Mouse (Mus musculus): ENCODE results near the gene Ube2d3. TPM values are rescaled to one million over a fixed set of nuclear protein-coding genes. Genes with fewer than 3 reads are reported as not detected.

The Ube2d3 gene
- polyA plus RNA-seq (2012; rRNA removed) = 174 and 242 TPM in 2 replicates

GRCm38 (mm10) chr3:135437758-135438495 is at the start of gene Ube2d3:
TSS of gene Ube2d3 (plus strand) at chr3:135438149.
- H3K27ac ChIP-seq (ENCODE audit: insufficient read depth, low read length) = peak within 1 kb of the TSS; percentile 99
- H3K4me1 ChIP-seq (ENCODE audit: control insufficient read depth, insufficient read depth, insufficient read length) = no peaks in the 10 kb centered on the region; the same call in 1 of the 2 replicates
- peaks cover 4% of the 10 kb centered on the region; the same call in 1 of the 2 replicates for H3K36me3 ChIP-seq (ENCODE audit: control insufficient read depth, insufficient read depth, low read length)
- TF ChIP-seq CTCF (IDR thresholded peaks at IDR 0.05; ENCODE audit: extremely low read depth, insufficient read depth, insufficient read length, insufficient replicate concordance) (no peak), POLR2A (IDR thresholded peaks at IDR 0.05; ENCODE audit: low read depth, low read length) (peak; percentile 21; the same call in 1 of the 2 replicates)
- DNase-seq (ENCODE audit: low read depth in 1 of 2, low spot score in 2 of 2) = peak; percentile 99
- H3K4me3 ChIP-seq (ENCODE audit: extremely low read depth, insufficient read depth, insufficient read length) = peak within 1 kb of the TSS; percentile 99
- under 1% methylated on average over 56 of the region's 56 CpGs for WGBS
- no peaks in the 10 kb centered on the region for H3K27me3 ChIP-seq (ENCODE audit: control insufficient read depth, insufficient read depth, low read length)

GRCm38 (mm10) chr3:135393186-135393585 is 44.8 kb upstream of the Ube2d3 start:
- Histone ChIP-seq H3K4me1 (ENCODE audit: control insufficient read depth, insufficient read depth, insufficient read length) (no peaks in the 10 kb centered on the region), H3K27ac (ENCODE audit: insufficient read depth, low read length) (no peak overlapping the region), H3K4me3 (ENCODE audit: extremely low read depth, insufficient read depth, insufficient read length) (no peak overlapping the region), H3K36me3 (ENCODE audit: control insufficient read depth, insufficient read depth, low read length) (no peaks in the 10 kb centered on the region), H3K27me3 (ENCODE audit: control insufficient read depth, insufficient read depth, low read length) (no peaks in the 10 kb centered on the region)
- no peak for DNase-seq (ENCODE audit: low read depth in 1 of 2, low spot score in 2 of 2)
- WGBS = 73% methylated on average over 6 of the region's 6 CpGs
- TF ChIP-seq POLR2A (IDR thresholded peaks at IDR 0.05; ENCODE audit: low read depth, low read length) (no peak), CTCF (IDR thresholded peaks at IDR 0.05; ENCODE audit: extremely low read depth, insufficient read depth, insufficient read length, insufficient replicate concordance) (no peak)

DNA sequence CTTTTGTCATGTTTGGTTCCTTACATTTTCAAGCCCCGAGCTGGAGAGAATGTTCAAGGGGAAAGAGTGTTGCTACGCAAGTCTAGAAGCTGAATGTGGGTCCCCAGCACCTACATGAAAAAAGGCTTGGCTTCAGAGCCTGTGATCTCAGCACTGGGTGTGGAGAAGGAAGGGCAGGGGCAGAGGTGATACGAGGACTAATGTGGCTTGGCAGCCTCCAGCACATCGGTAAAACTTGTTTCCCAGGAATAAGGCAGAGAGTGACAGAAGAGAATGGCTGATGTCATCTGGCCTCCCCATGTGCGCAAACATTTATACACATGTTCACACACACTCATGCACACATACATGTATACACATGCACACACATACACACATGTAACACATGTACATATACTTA is 42.9 kb upstream of the Ube2d3 start:
- TF ChIP-seq POLR2A (IDR thresholded peaks at IDR 0.05; ENCODE audit: low read depth, low read length) (no peak), CTCF (IDR thresholded peaks at IDR 0.05; ENCODE audit: extremely low read depth, insufficient read depth, insufficient read length, insufficient replicate concordance) (no peak)
- no peaks in the 10 kb centered on the region for H3K27me3 ChIP-seq (ENCODE audit: control insufficient read depth, insufficient read depth, low read length)
- H3K4me1 ChIP-seq (ENCODE audit: control insufficient read depth, insufficient read depth, insufficient read length) = no peaks in the 10 kb centered on the region
- no peak overlapping the region for H3K27ac ChIP-seq (ENCODE audit: insufficient read depth, low read length)
- no peak overlapping the region for H3K4me3 ChIP-seq (ENCODE audit: extremely low read depth, insufficient read depth, insufficient read length)
- no peaks in the 10 kb centered on the region for H3K36me3 ChIP-seq (ENCODE audit: control insufficient read depth, insufficient read depth, low read length)
- DNase-seq (ENCODE audit: low read depth in 1 of 2, low spot score in 2 of 2) = no peak
- 85% methylated on average over 5 of the region's 5 CpGs for WGBS

GRCm38 (mm10) chr3:135396081-135396480 is 41.9 kb upstream of the Ube2d3 start:
- Histone ChIP-seq H3K4me3 (ENCODE audit: extremely low read depth, insufficient read depth, insufficient read length) (no peak overlapping the region), H3K36me3 (ENCODE audit: control insufficient read depth, insufficient read depth, low read length) (no peaks in the 10 kb centered on the region), H3K27ac (ENCODE audit: insufficient read depth, low read length) (no peak overlapping the region), H3K27me3 (ENCODE audit: control insufficient read depth, insufficient read depth, low read length) (no peaks in the 10 kb centered on the region), H3K4me1 (ENCODE audit: control insufficient read depth, insufficient read depth, insufficient read length) (no peaks in the 10 kb centered on the region)
- no peak for DNase-seq (ENCODE audit: low read depth in 1 of 2, low spot score in 2 of 2)
- TF ChIP-seq CTCF (IDR thresholded peaks at IDR 0.05; ENCODE audit: extremely low read depth, insufficient read depth, insufficient read length, insufficient replicate concordance) = no peak
- TF ChIP-seq POLR2A (IDR thresholded peaks at IDR 0.05; ENCODE audit: low read depth, low read length) = no peak
- 59% methylated on average over 6 of the region's 6 CpGs for WGBS

- H3K27ac ChIP-seq (ENCODE audit: insufficient read depth, low read length) = no peak overlapping the region
- no peak overlapping the region for H3K4me3 ChIP-seq (ENCODE audit: extremely low read depth, insufficient read depth, insufficient read length)
- no peaks in the 10 kb centered on the region for H3K27me3 ChIP-seq (ENCODE audit: control insufficient read depth, insufficient read depth, low read length)
- H3K4me1 ChIP-seq (ENCODE audit: control insufficient read depth, insufficient read depth, insufficient read length) = no peaks in the 10 kb centered on the region
- DNase-seq (ENCODE audit: low read depth in 1 of 2, low spot score in 2 of 2) = no peak
- no peaks in the 10 kb centered on the region for H3K36me3 ChIP-seq (ENCODE audit: control insufficient read depth, insufficient read depth, low read length)
- no peak for TF ChIP-seq POLR2A (IDR thresholded peaks at IDR 0.05; ENCODE audit: low read depth, low read length)
- no peak for TF ChIP-seq CTCF (IDR thresholded peaks at IDR 0.05; ENCODE audit: extremely low read depth, insufficient read depth, insufficient read length, insufficient replicate concordance)
Measured at GRCm38 (mm10) chr3:135397112-135397511, 40.8 kb upstream of the Ube2d3 start.

GRCm38 (mm10) chr3:135402201-135402658 is 35.7 kb upstream of the Ube2d3 start:
- 4% methylated on average over 10 of the region's 10 CpGs for WGBS
- TF ChIP-seq CTCF (IDR thresholded peaks at IDR 0.05; ENCODE audit: extremely low read depth, insufficient read depth, insufficient read length, insufficient replicate concordance) (peak; percentile 81; the same call in 1 of the 2 replicates), POLR2A (IDR thresholded peaks at IDR 0.05; ENCODE audit: low read depth, low read length) (no peak)
- Histone ChIP-seq H3K4me1 (ENCODE audit: control insufficient read depth, insufficient read depth, insufficient read length) (peaks cover 5% of the 10 kb centered on the region; the same call in 1 of the 2 replicates), H3K27me3 (ENCODE audit: control insufficient read depth, insufficient read depth, low read length) (no peaks in the 10 kb centered on the region), H3K36me3 (ENCODE audit: control insufficient read depth, insufficient read depth, low read length) (0 out of 2 replicates have a peak, but pooled peaks cover 5% of the 10 kb centered on the region), H3K4me3 (ENCODE audit: extremely low read depth, insufficient read depth, insufficient read length) (no peak overlapping the region), H3K27ac (ENCODE audit: insufficient read depth, low read length) (no peak overlapping the region)
- peak; percentile 83 to 88 for DNase-seq (ENCODE audit: low read depth in 1 of 2, low spot score in 2 of 2)

GRCm38 (mm10) chr3:135403211-135403610 is 34.7 kb upstream of the Ube2d3 start:
- 0 out of 2 replicates have a peak, but pooled peaks cover 5% of the 10 kb centered on the region for H3K36me3 ChIP-seq (ENCODE audit: control insufficient read depth, insufficient read depth, low read length)
- H3K4me1 ChIP-seq (ENCODE audit: control insufficient read depth, insufficient read depth, insufficient read length) = peaks cover 5% of the 10 kb centered on the region; the same call in 1 of the 2 replicates
- TF ChIP-seq POLR2A (IDR thresholded peaks at IDR 0.05; ENCODE audit: low read depth, low read length) (no peak), CTCF (IDR thresholded peaks at IDR 0.05; ENCODE audit: extremely low read depth, insufficient read depth, insufficient read length, insufficient replicate concordance) (no peak)
- H3K4me3 ChIP-seq (ENCODE audit: extremely low read depth, insufficient read depth, insufficient read length) = no peak overlapping the region
- H3K27me3 ChIP-seq (ENCODE audit: control insufficient read depth, insufficient read depth, low read length) = no peaks in the 10 kb centered on the region
- 81% methylated on average over 9 of the region's 9 CpGs for WGBS
- H3K27ac ChIP-seq (ENCODE audit: insufficient read depth, low read length) = no peak overlapping the region
- no peak for DNase-seq (ENCODE audit: low read depth in 1 of 2, low spot score in 2 of 2)
